Mouse (Mus musculus) embryo, embryonic 10.5 days (tissue): Measurements from ENCODE around the gene Tcaf1.
A peak's percentile ranks its signal among the peaks of the same experiment; 100 is the strongest.

Experiments used
- DNase-seq: peaks from one replicate; pipeline ENCODE4 v3.0.0-alpha.2; 2015; ENCODE audit warnings: low spot score

Tcaf1 gene

DNA sequence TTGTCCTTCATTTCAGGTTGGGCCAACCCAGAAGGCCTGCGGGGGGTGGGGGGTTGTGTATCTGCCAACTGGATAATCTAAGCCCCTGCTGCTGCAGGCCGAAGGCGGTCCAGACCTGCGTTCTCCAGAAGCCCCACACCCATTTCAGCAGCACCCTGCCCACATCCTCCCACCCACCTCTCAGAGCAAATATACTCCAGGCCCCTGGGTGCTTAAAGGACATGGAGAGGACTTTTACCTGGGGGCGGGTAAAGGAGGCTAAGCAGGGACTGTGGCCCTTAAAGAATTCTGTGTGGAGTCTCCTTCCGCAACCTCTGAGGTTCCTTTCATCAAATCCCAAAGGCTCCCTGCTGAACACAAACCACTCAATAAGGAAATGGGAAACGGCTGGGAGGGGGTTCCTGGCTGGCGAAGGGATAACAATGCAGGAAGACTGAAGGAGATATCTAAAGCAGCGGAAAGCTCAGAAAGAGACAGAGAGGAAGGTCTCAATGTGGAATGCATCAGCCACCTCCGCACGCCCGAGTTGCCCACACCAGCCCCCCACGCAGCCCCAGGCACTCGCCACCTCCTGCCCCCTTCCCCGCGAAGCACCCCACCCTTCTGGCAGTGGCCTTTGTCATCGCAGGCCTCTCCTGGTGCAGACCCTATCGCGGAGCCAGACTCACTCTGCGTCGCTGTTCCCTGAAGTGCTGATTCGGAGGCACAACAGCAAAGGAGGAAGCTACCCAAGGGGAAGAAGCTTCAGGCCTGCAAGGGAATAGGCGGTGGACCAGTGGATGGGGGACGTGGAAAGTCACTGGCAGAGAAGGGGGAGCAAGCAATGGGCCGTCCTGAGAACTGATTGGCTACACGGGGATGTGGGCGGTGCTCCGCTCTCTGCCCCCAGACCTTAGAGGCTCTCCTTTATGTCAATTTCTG lies at the start of gene Tcaf1:
Tcaf1 (minus strand) TSS at position 798 of the 921 bp plus-strand sequence.
- DNase-seq = peak; percentile 91

DNA sequence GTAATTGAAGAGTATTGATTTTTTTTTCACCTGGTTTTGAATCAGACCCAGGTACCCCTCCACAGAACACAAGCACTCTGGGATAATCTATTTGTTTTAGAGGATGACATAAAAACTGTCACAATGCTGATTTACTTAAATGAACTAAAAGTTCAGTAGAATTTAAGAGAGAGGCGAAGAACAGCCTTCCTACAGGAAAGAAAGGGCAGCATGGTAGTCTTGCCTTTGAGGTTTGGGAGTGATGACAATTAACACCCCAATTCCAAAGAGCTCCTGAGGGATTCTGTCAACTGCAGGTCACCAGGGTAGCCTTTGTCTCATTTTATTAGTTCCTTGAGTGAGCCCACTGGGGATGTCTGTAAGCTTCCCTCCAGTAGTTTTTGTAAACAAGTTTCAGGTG lies 46.2 kb upstream of the Tcaf1 start, which contains the start of gene Olfr38:
Olfr38 (plus strand) TSS at position 301 of the 400 bp plus-strand sequence.
- no peak for DNase-seq

DNA sequence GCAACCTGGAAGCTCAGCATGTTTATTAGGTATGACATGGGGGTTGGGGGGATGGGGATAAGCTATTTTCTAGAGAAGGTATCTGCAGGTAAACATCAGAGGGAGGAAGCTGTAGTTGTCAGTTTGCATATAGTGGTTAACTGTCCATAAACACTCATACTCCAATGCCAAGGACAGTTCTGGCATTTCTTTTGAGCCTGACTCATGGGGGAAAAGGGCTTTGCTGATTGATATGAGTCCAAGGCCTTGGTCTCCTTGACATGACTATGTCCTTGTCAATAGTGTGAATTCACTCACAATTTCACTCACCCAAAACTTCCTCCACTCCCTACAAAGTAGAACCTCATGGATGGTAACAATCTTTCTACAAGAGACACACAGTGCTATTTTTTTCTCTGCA lies 38.0 kb upstream of the Tcaf1 start:
- DNase-seq = no peak

DNA sequence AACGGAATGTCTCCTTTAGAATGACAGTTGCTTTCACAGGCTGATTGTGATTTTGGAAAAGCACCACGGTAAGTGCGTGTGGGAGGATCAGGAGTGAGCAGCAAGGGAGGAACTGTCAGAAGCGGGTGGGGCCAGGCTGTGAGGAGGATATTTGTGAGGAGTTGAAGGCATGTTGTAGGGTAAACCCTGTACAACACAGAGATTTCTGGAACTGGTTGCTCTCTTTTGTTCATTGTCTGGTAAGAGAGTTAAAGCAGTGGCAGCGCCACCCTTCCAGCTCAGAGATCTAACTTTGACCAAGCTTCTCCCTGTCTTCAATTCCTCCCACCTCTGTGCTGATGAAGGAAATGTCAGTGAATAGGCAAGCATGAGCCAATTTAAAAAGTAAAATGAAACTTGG lies 32.4 kb upstream of the Tcaf1 start:
- no peak for DNase-seq

DNA sequence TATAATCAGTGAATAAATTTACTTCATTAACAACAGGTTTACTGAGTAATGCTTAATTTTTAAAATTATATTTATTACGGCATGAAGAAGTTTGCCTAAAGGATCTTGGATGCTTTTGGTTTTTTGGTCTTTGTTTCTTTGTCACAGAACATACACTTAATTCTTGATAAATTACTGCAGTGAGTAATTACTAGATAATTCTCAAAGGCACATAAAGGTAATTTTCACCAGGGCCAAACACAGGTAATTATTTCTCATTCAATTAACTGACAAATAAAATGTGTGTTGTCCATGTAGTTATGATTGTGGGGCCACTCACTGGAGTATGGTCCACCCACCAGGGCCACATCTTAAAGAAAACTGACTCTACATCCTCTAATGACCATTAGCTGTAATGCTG lies 29.2 kb upstream of the Tcaf1 start, which contains the start of gene Olfr453:
Olfr453 (plus strand) TSS at position 301 of the 400 bp plus-strand sequence.
- no peak for DNase-seq

DNA sequence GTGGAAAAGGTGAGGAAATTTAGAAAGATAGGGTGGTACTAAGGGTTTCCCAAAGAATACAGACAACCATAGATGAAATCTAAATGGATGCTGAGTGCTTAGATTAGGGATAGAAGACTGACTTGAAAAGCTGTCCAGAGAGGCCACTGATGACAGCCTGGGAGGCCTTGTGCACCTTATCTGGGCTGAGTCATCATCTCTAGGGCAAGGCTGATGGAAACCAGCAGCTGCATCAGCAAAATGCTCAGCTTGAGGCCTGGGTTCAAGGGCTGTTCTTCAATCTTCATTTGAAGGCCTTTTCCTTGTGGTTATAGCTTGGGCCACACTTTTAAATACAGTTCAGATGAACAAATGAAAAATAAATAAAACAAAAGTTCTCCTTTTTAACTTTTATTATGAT lies 8.1 kb upstream of the Tcaf1 start:
- DNase-seq = no peak

DNA sequence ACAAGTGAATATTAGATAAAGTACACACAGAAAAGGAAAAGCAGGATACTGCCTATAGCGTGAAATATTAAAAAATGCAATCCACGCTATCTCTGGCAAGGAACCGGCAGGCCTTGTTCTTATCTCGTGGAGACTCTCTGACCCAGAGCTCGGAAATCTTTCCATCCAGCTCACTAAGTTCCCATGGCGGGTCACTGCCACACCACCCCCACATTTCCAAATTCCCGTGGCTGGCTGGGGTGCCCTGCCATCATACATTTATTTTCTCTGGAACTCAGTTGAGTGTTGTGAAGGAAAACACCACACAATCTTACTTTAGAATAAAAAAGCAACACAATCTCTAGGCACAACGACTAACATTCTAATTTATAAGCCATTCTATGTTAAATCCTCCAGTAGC lies 4.8 kb upstream of the Tcaf1 start:
- DNase-seq = no peak

DNA sequence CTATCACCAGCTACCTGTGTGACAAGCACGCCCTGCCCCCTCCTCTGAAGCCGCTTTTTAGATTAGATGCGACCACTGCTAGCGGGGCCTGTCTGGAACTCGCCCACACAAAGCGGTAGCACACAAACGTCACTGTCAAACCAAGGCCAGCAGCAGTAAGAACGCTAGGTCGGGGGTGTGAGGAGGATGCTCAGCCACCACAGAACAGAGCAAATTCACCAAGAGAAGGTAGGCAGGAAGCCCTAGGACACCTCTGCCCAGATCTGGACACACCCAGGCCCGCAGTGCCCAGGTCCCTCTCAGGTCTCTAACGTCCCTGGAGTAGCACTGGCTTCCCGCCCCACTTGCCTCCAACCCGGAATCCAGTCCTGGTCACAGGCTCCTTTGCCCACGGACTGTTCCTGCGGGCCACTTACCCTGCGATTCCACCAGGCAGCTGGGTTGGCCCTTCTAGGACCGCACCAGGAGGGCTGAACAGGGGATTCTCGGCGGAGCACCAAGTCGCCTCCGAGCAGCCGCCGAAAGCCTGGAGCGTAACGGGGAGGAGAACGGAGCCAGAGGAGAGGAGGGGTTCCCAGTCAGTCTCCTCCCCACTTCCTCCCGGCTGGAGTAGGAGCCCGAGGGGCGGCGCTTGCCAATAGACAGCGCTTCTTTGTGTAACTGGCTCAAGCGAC lies 17.2 kb downstream of the Tcaf1 start:
- peak; percentile 93 for DNase-seq

DNA sequence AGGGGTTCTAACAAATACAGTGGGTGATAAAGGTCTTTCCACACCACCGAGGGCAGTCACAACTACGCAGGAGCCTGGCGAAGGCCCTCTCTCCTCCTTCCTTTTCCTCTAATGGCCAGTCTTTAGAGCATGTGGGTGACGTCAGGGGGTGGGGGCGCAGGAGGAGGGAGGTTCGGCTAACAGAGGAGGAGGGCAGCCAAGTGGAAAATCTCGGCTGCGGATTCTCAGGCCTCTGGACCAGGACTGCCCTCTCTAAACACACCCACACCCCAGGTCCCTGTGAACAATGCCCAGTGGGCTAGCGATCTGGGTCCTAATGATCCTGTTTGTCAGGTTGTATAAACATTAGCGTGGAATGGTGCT lies 17.8 kb downstream of the Tcaf1 start:
- peak; percentile 90 for DNase-seq

DNA sequence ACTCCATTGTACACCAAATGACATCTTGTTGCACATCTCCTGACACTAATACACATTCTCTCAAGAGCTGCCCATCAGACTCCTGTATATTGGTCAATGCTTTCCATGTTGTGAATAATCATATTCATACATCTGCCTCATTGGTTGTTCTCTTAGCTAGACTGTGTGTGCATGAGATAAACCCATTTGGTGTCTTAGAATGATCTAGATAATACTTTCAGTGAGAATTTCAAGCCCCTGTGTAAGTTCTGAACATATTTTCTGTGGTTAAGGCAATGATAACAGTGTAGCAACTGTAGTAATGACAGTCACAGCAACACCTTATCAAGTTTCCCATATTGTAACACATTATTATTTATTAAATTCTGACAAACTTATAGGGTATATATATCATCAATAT lies 20.1 kb downstream of the Tcaf1 start:
- no peak for DNase-seq

DNA sequence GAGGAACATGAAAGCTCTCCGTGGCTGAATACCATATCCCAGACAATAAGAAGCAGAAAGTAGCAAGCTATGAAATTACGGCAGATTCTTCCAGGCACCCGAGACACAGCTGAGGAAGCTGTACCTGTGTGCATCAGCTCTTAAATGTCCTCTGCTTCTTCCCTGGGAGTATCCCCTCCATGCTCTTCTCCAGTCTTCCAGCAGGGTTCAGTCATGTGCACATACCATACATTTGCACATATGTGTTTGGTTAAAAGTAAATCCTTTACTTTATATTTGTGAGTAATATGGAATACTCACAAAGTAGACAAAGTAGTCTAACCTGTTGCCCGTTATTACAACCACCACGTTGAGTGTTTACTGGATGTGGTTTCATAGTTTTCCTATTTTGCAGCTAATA lies 22.0 kb downstream of the Tcaf1 start:
- DNase-seq = no peak

DNA sequence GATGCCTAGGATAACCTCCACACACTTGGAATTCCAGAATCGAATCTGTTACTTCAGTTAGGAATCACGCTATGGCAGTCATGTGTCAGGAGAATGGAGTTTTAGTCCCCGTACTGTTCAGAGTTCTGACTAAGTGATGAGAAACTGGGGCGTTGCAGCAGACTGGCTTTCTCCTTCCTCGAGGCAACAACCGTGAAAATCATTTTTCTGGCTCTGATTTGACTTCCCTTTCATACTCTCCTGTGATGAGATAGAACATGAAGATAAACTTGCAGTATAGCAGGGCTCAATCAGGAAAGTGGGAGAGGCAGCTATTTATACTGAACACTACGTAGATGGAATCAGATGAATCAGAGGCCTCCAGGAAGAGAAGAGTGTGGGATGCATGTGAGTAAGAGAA lies 29.8 kb downstream of the Tcaf1 start:
- DNase-seq = no peak

DNA sequence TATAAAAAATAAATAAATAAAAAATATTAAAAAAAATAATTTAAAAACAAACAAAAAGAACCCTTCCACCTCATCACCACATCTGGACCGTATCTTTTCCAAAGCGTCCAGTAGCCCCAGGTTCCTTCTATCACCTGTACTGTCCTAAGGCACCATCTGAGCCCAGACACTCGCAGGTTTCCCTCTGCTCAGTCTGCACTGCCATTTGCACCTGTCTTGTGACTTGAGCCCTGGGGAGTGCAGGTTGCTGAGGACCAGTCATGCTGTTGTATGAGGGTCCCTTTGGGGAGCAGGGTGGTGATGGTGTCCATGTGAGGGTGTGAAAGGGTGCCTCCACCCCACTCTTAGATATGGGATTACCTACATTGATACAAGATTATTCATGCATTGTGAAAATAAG lies 33.9 kb downstream of the Tcaf1 start:
- no peak for DNase-seq

DNA sequence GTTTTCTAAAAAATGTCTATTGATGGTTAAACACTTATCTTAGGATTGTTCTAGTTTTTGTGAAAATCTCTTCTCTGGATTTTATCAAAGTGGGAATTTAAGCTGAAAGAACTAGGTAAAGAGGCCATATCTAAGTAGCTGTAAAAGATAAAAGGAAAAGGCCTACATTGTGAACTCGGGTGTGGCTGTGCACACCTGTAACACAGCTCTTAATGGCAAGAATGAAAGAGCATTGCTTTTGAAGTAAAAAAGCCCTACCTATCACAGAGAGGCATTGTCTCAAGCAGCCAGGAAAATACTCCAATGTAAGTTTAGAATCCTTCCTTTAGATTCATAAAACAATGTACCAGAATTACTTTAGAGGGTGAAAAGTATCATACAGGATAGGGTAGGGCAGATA lies 38.1 kb downstream of the Tcaf1 start:
- DNase-seq = no peak

DNA sequence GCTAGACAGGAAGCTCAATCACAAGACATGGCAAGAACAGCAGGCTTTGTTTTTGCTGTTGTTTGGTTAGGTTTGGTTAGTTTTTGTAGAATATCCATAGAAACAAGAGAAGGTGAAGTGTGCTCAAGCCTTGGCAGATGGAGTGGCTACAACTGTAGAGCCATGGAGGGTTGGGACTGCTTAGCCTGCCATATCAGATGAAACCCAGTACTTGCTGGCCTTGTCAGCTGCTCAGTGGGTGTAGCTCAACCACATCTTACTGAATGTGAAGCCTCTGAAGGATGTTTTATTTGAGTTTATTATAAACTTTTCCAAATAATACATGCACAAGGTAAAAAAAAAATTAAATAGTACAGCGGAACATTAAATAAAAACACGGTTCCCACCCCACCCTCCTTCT lies 42.2 kb downstream of the Tcaf1 start:
- DNase-seq = no peak

DNA sequence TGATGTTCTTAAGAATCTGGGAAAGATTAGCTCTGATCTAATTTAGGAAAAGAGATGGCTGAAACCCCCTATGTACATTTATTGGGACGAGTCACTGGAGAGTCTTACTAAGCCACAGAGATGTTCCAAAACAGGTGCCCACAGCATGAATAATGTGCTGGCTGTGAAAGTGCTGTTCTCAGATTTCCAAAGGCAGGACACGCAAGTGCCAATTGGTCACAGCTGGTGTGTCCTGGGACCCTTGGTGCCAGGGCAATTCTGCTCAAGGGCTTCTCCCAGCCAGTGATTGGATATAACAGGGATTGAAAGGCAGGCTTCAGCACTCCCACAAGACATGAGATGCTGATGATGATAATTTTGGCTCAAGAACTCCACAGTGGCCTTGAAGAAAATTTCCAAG lies 48.1 kb downstream of the Tcaf1 start:
- no peak for DNase-seq

DNA sequence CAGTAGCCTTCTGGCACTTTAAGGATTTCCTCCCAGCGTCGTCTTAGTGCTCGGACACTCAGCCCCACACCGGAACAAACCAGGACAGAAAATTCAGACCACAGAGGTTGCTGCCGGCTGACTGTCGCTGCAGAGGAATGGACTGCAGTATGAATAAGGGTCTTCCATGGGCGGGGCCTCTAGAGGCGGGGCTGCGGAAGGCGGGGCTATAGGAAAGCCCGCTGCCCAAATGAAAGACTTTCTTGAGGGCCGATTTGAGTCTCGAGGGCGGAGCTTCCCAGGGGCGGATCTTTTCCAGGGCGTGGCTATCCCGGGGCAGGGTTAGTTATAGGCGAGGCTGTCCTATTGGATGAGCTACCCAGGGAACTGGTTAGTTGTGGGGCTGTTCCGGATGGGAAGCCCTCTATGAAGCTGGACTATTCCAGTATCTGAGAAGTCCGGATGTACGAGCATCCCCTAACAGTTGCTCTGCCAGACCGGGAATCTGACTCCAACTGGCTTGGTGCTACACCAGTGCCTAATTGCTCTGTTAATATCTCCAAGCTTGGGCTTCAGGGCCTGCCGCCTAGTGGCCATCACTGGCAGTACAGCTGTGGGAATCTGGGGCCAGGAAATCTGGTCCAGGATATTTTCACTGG lies 64.9 kb downstream of the Tcaf1 start, which contains the start of gene Tcaf2:
Tcaf2 (minus strand) TSS at position 343 of the 638 bp plus-strand sequence.
- DNase-seq = peak; percentile 97

DNA sequence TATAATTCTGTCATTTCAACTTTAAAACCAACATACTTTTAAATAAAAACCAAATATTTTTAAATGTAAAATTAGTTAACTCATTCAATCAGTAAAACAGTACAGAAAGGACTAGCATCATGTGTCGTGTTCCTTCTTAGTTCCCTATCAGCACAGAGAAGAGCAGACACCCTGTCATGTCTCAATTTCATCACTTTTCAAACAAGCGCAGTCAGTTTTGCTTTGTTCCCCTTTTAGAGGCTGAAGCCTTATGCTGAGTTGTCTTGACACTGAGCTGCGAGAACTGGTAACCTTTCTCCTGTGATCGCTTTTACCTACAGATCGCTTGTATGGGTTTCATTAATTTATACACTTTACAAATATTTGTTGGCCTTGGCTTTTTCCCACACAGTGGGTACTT lies 75.5 kb downstream of the Tcaf1 start:
- DNase-seq = no peak

DNA sequence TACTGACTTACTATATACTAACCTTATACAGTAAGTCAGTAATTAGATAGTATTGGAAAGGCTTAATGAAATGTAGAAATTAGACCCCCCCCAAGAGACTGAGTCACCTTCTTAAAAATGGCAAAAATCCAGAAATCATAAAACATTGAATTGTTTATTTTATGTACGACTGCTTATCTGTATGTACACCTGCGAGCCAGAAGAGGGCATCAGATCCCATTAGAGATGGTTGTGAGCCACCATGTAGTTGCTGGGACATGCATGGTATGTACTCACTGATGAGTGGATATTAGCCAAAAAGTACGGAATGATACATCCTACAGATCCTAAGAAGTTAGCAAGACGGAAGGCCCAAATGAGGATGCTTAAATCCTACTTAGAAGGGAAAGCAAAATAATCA lies 78.5 kb downstream of the Tcaf1 start:
- no peak for DNase-seq
